Mouse (Mus musculus) midbrain, embryonic 11.5 days (tissue): ENCODE results near the gene Gm8251. TPM values are rescaled to one million over a fixed set of nuclear protein-coding genes. Genes with fewer than 3 reads are reported as not detected.
"Not testable (repeated sequence)": the region's sequence is repeated elsewhere in the genome, so short reads cannot be mapped to it uniquely, and the experiment has no call there.

ENCODE experiments used
- ATAC-seq: fragments of 200-750 bp; cut with Nextera tagmentation; 2 replicates; pipeline ENCODE4 v1.8.0; 2017; ENCODE audit warnings: moderate TSS enrichment, moderate library complexity; ENCODE audit not compliant: low FRiP score
- DNase-seq: peaks from one replicate; pipeline ENCODE4 v3.0.0; 2015; ENCODE audit warnings: low spot score; ENCODE audit errors: missing footprints
- H3K27ac ChIP-seq: fragments of 300-500 bp; sonication (generic); 2 replicates; pipeline ENCODE4 v1.5.1; 2014; ENCODE audit warnings: low read depth, low read length
- H3K27me3 ChIP-seq: fragments of 300-500 bp; sonication (generic); 2 replicates; pipeline ENCODE4 v1.6.1; 2014; ENCODE audit warnings: mild to moderate bottlenecking, low read length, moderate library complexity, mixed read lengths; ENCODE audit not compliant: control insufficient read depth, insufficient read depth
- H3K36me3 ChIP-seq: fragments of 300-500 bp; sonication (generic); 2 replicates; pipeline ENCODE4 v1.6.1; 2014; ENCODE audit warnings: mild to moderate bottlenecking, low read length, moderate library complexity, mixed read lengths; ENCODE audit not compliant: control insufficient read depth, insufficient read depth
- H3K4me1 ChIP-seq: fragments of 300-500 bp; sonication (generic); 2 replicates; pipeline ENCODE4 v1.6.1; 2014; ENCODE audit warnings: low read length; ENCODE audit not compliant: control insufficient read depth, insufficient read depth
- H3K4me2 ChIP-seq: fragments of 300-500 bp; sonication (generic); 2 replicates; pipeline ENCODE4 v1.6.1; 2014; ENCODE audit warnings: mild to moderate bottlenecking, moderate library complexity
- H3K4me3 ChIP-seq: fragments of 300-500 bp; sonication (generic); 2 replicates; pipeline ENCODE4 v1.5.1; 2014; ENCODE audit warnings: low read depth, low read length
- H3K9ac ChIP-seq: fragments of 300-500 bp; sonication (generic); 2 replicates; pipeline ENCODE4 v1.6.1; 2014; ENCODE audit warnings: low read length
- H3K9me3 ChIP-seq: fragments of 300-500 bp; sonication (generic); 2 replicates; pipeline ENCODE4 v1.6.1; 2016; ENCODE audit warnings: low read length; ENCODE audit not compliant: control insufficient read depth
- WGBS: fragments of 180-500 bp; shearing (Covaris S2); extraction: QIAGEN DNeasy Blood & Tissue Kit; methylation state at CpG from one replicate; pipeline ENCODE4 v1.1.7; 2014; 5-methylcytosine and 5-hydroxymethylcytosine counted together
- polyA plus RNA-seq: library from polyadenylated mRNA; unstranded; fragments of >200 nt; fragmentation: Nextera tagmentation; extraction: Ambion mirVana; gene quantifications from 2 replicates; pipeline ENCODE4 v1.2.1, GENCODE M21; 2014

Gm8251 gene
- polyA plus RNA-seq, result 0.26 and 0.29 TPM in 2 replicates

DNA sequence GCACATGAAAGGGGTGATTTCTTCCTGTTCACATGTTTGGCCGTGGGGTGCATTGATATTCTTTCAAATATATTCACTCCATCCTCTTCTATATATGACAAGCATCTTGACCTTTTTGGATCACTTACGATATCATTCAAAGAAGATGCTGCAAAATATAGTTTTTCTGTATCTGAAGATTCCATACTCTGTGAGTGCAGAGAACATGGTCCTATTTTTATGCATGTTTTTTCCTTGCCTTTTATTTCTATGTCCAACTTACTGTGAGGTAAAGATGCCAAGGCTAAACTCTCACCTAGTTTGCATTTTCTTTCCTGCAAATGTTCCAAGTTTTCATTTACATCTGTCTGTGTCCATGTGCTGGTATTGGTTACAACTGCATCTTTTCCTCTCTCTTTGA, at the start of gene Gm8251:
TSS of gene Gm8251 (minus strand) at position 101 of the 400 bp plus-strand sequence.
- H3K4me3 ChIP-seq, result no peak within 1 kb of the TSS
- DNase-seq (no peak), ATAC-seq (no peak)
- WGBS, result 88% methylated on average over 2 of the region's 2 CpGs
- H3K9me3 ChIP-seq, result no peaks in the 10 kb centered on the region
- no peaks in the 10 kb centered on the region for H3K4me1 ChIP-seq
- no peak within 1 kb of the TSS for H3K4me2 ChIP-seq
- no peak within 1 kb of the TSS for H3K27ac ChIP-seq
- no peaks in the 10 kb centered on the region for H3K36me3 ChIP-seq
- no peaks in the 10 kb centered on the region for H3K27me3 ChIP-seq
- no peak within 1 kb of the TSS for H3K9ac ChIP-seq

DNA sequence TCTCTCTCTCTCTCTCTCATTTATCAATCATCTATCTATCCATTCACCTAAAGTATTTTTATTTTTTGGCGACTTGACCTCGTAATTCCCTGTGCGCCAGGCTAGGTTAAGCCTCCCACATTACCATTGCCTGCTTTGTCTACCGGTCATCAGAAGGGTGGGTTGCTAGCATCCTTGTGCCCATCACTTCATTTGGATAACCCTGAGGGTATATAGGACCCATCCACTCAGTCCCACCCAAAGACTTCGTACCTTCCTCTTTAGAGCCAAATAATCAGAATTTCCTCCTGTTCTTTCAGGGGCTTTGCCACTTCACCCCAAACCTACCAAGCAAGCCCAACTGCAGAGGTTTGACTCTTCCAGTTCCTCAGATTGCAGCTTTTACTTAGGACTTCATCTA, 41.2 kb upstream of the Gm8251 start:
- Histone ChIP-seq H3K27me3 (no peaks in the 10 kb centered on the region), H3K9ac (peak overlapping the region; percentile 83), H3K4me2 (peak overlapping the region; percentile 54), H3K4me1 (peaks cover 9% of the 10 kb centered on the region; the same call in 1 of the 2 replicates), H3K27ac (no peak overlapping the region), H3K4me3 (peak overlapping the region; percentile 83), H3K36me3 (peaks cover 1% of the 10 kb centered on the region; the same call in 1 of the 2 replicates), H3K9me3 (no peaks in the 10 kb centered on the region)
- WGBS, result 17% methylated on average over 5 of the region's 5 CpGs
- ATAC-seq (peak; percentile 12; the same call in 1 of the 2 replicates), DNase-seq (peak; percentile 89)

DNA sequence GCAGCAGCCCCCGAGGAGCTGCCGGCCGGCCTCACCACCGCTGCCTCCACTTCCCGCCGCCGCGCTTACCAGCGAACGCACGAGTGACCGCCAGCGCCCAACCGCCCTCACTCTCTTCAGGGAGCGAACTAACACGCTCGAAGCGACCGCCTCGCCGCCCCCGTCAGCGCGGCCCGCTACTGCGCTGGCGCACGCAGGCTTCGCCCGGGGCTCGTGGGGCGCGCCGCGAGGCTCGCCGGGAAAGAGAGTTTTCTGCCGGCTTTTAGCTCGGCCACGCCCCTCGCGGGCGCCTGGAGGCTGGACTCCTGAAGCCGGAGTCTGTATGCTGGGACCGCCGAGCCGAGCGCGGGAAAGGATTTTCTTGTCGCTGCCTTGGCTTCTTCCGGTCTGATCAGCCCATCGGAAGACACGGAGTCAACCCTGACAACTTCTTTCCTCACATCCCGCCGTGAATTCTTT, 40.6 kb upstream of the Gm8251 start, which contains the start of gene Tex30:
TSS of gene Tex30 (minus strand) at position 183 of the 459 bp plus-strand sequence.
- under 1% methylated on average over 53 of the region's 55 CpGs for WGBS
- peak; percentile 99 for DNase-seq

DNA sequence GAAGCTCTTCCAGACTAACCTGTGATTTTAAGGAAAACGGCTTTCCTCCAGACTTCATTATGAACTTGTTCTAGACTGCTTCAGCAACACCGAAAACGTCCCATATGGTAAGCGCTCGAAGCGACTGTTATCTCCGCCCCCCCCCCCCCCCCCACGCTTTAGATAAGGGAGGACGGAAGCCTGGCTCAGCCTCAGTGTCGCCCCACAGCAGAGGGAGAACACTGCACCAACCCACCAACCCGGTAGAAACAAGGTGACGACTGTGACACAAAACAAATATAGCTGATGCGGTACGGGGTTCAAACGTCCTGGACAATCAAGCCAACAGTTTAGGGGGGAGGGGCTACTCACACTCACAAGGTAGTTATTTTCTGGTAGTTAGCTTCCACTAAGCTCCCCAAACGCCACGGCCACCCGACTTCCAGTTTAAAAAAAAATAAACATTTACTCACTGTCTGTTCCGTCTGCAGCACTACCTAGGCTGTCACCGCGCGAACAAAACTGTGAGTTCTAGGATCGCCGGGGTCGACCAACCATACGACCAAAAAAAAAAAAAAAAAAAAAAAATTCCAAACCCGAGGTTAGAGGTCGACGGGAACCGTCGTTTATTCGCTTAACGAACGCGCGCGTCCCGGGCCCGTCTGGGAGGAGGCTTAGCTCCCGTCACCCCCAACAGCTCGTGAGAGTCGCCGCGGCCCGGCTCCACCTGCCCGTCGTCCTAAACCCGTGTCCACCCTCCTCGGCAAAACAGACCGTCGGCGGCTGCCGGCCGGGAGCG, 39.9 kb upstream of the Gm8251 start:
- Histone ChIP-seq H3K9ac (peak overlapping the region; percentile 83), H3K36me3 (no peaks in the 10 kb centered on the region; the same call in 1 of the 2 replicates), H3K4me3 (peak overlapping the region; percentile 83), H3K9me3 (no peaks in the 10 kb centered on the region), H3K27me3 (no peaks in the 10 kb centered on the region), H3K4me2 (peak overlapping the region; percentile 54), H3K4me1 (peaks cover 9% of the 10 kb centered on the region; the same call in 1 of the 2 replicates), H3K27ac (peak overlapping the region; percentile 88)
- under 1% methylated on average over 54 of the region's 55 CpGs for WGBS
- ATAC-seq (peak; percentile 85), DNase-seq (peak; percentile 94)

More for the DNA sequence above, 40.6 kb upstream of the Gm8251 start, which contains the start of gene Tex30:
- H3K9me3 ChIP-seq, result no peaks in the 10 kb centered on the region
- H3K4me3 ChIP-seq, result peak within 1 kb of the TSS; percentile 83
- ATAC-seq, result peak; percentile 97
- peak within 1 kb of the TSS; percentile 83 for H3K9ac ChIP-seq
- H3K4me1 ChIP-seq, result peaks cover 9% of the 10 kb centered on the region; the same call in 1 of the 2 replicates
- peak within 1 kb of the TSS; percentile 54 for H3K4me2 ChIP-seq
- H3K36me3 ChIP-seq, result no peaks in the 10 kb centered on the region; the same call in 1 of the 2 replicates
- no peaks in the 10 kb centered on the region for H3K27me3 ChIP-seq
- peak within 1 kb of the TSS; percentile 88 for H3K27ac ChIP-seq

DNA sequence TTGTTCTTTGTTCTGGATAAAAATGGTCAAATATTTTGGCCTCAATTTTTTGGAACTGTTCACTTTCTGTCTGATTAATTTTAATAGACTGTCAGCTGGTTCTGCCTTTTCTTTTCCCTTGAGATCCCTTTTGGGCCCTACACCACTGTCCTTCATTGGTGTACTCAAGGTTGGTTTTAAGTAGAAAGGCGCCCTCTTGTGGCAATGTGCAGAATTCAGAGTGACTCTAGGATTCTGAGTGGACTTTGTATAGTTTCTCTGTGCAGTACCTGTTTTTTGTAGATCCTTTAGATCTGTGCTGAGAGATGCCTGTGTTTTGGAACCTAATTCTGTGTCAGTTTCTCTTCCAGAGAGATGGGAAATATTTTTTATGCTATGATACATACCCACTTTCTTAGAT, 2.9 kb upstream of the Gm8251 start:
- Histone ChIP-seq H3K27me3 (no peaks in the 10 kb centered on the region), H3K4me1 (no peaks in the 10 kb centered on the region), H3K4me2 (no peak overlapping the region), H3K9me3 (no peaks in the 10 kb centered on the region), H3K36me3 (no peaks in the 10 kb centered on the region), H3K9ac (no peak overlapping the region), H3K27ac (no peak overlapping the region), H3K4me3 (no peak overlapping the region)
- no peak for ATAC-seq
- 0% methylated on average over 1 of the region's 1 CpGs for WGBS
- DNase-seq, result no peak

DNA sequence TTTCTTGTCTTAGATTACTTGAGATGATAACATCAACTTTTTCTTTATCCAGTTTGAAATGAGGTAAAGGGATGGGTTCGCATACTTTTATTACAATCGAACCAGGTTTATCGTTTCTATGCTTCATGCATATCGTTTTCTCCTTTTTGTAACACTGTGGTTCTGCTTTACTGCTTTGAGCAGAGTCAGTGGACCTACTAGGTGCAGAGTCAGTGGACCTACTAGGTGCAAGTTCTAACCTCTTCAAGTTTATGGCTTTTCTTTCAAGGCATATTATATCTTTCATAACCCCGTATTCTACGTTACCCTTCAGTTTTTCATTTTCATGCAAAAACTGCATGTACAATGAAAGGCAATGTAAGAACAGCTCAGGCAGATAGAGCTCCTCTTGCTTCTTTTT, 1.7 kb upstream of the Gm8251 start:
- no peak for ATAC-seq
- H3K9me3 ChIP-seq, result no peaks in the 10 kb centered on the region
- no peaks in the 10 kb centered on the region for H3K27me3 ChIP-seq
- no peak overlapping the region for H3K4me2 ChIP-seq
- WGBS, result 96% methylated on average over 6 of the region's 6 CpGs
- no peaks in the 10 kb centered on the region for H3K4me1 ChIP-seq
- H3K36me3 ChIP-seq, result no peaks in the 10 kb centered on the region
- no peak overlapping the region for H3K4me3 ChIP-seq
- no peak overlapping the region for H3K27ac ChIP-seq
- no peak overlapping the region for H3K9ac ChIP-seq
- DNase-seq, result no peak

DNA sequence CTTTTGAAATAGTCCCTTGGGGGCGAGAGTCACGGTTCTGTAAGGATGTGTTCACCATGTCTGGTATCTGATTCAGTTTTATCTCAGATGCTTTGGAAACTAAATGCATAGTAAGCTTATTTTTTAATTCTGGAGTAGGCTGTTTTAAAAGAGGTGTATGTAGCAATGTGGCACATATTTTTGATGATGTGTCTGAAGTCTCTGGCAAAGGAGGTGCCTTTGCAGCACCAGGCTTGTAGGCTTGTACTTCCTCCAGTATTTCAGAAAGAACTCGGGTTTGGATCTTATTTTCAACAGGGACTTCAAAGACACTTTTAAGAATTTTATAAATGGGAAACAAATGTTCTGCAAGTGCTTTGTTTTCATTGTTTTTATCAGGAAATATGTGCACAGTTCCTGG, 3.9 kb downstream of the Gm8251 start:
- no peak overlapping the region for H3K4me2 ChIP-seq
- no peaks in the 10 kb centered on the region for H3K9me3 ChIP-seq
- H3K27me3 ChIP-seq, result no peaks in the 10 kb centered on the region
- ATAC-seq (no peak), DNase-seq (no peak)
- H3K27ac ChIP-seq, result no peak overlapping the region
- no peak overlapping the region for H3K4me3 ChIP-seq
- 81% methylated on average over 3 of the region's 3 CpGs for WGBS
- H3K4me1 ChIP-seq, result no peaks in the 10 kb centered on the region
- no peaks in the 10 kb centered on the region for H3K36me3 ChIP-seq
- H3K9ac ChIP-seq, result no peak overlapping the region

DNA sequence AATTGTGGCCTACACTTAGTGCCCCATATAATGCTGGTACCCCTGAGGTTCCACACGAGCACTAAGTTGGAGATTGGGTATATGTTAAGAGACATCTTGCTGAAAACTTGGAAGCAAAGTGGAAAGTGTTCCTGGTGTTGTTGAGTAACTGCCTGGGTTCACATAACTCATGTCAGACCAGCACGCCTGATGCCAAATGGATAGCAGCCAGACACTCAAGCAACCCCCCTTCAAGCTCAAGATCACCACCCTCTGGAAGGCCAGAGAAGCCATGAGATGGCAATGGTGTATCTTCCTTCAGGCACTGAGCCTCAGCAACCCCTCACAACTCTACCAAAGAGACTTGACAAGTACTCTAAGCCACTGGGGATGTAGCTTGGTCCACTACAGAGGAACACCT, 15.2 kb downstream of the Gm8251 start:
- 87% methylated on average over 2 of the region's 2 CpGs for whole genome bisulfite sequencing

DNA sequence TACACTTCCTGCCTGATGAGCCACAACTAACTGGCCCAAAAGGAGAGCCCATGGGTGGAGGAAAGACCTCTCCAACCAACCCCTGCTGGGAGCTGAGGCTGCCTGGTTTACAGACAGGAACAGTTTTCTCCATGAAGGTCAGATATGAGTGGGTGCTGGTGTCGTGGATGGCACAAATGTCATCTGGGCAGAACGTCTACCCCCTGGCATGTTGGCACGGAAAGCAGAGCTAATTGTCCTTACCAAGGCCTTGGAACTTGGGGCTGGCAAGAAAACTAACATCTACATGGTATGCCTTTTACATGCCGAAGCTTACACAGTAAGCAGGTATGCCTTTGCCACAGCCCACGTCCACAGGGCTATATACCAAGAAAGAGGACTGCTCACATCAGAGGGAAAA, 16.0 kb downstream of the Gm8251 start:
- WGBS, result 79% methylated on average over 5 of the region's 5 CpGs
- H3K36me3 ChIP-seq, H3K4me3 ChIP-seq, ATAC-seq, H3K27me3 ChIP-seq, H3K27ac ChIP-seq, H3K4me2 ChIP-seq, H3K9me3 ChIP-seq, DNase-seq, H3K4me1 ChIP-seq, H3K9ac ChIP-seq: not testable (repeated sequence)

More for the DNA sequence above, 15.2 kb downstream of the Gm8251 start:
- DNase-seq, result no peak
- Histone ChIP-seq H3K4me1 (no peaks in the 10 kb centered on the region), H3K27ac (no peak overlapping the region), H3K9me3 (no peaks in the 10 kb centered on the region), H3K36me3 (no peaks in the 10 kb centered on the region), H3K27me3 (no peaks in the 10 kb centered on the region), H3K9ac (no peak overlapping the region), H3K4me3 (no peak overlapping the region), H3K4me2 (no peak overlapping the region)
- no peak for ATAC-seq
